Comparison of ENCODE assay signal across 7 mouse cellular contexts in the genomic region with DNA sequence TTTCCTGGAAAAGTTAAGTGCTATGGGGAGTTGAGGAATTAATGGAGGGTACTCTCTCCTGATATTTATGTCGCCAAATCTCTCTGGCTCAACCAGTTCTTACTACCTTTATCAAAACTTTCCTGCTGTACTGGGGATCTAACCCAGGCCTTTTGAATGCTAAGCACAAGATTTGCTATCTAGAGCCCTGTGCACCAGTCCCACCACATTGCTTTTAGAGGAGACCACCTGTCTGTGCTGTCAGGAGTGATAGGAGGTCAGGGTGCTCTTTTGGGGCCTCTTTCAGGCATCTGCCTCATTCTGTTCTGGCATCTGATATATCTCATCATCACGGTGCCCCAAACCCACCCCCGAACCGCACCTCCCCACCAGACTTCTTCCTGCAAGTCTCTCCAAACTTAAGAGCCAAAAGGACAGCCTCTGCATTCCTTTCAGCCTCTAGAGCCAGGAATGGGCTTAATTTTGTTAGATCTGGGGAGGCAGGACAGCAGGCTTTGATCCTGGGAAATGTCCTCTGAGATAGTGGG. TPM values are rescaled to one million over a fixed set of nuclear protein-coding genes. Genes with fewer than 3 reads are reported as not detected.
DNase-seq lines count a peak whose midpoint lies in the region; ATAC-seq and TF ChIP-seq lines count a peak whose summit lies in the region.

No protein-coding gene starts in this region.

- WGBS in kidney, embryonic 14.5 days, result 52% methylated on average over 4 of the region's 4 CpGs
- 60% methylated on average over 4 of the region's 4 CpGs for WGBS in embryonic facial prominence, embryonic 10.5 days
- WGBS in forebrain, embryonic 15.5 days, result 67% methylated on average over 4 of the region's 4 CpGs
- 35% methylated on average over 4 of the region's 4 CpGs for WGBS in liver, postnatal 0 days (ENCODE audit: insufficient replicate concordance)

- no peak for DNase-seq in kidney, adult 18-20 months
- no peak for DNase-seq in embryonic facial prominence, embryonic 10.5 days (ENCODE audit: low spot score)
- DNase-seq in liver, postnatal 0 days, result no peak
- DNase-seq in ovary, adult 18-20 months (ENCODE audit: low spot score), result no peak
- no peak for DNase-seq in left cerebral cortex, adult 11 months (ENCODE audit: low spot score)

- H3K9ac ChIP-seq in kidney, embryonic 14.5 days (ENCODE audit: low read depth, low read length), result peak overlapping the region; percentile 42; the same call in 1 of the 2 replicates
- no peak overlapping the region for H3K9ac ChIP-seq in forebrain, embryonic 15.5 days (replicated peaks)
- H3K9ac ChIP-seq in liver, postnatal 0 days (replicated peaks), result no peak overlapping the region

- ATAC-seq in kidney, embryonic 14.5 days (ENCODE audit: low FRiP score, low TSS enrichment), result no peak
- ATAC-seq in forebrain, embryonic 15.5 days (replicated peaks), result no peak
- no peak for ATAC-seq in liver, postnatal 0 days

- TF ChIP-seq EP300 in liver, postnatal 0 days (IDR thresholded peaks at IDR 0.05; ENCODE audit: low read depth), result no peak

- no peaks in the 10 kb centered on the region for H3K27me3 ChIP-seq in kidney, embryonic 14.5 days (ENCODE audit: control insufficient read depth, insufficient read depth, low read length)
- peaks cover 11% of the 10 kb centered on the region; the same call in 1 of the 2 replicates for H3K27me3 ChIP-seq in embryonic facial prominence, embryonic 10.5 days (replicated peaks; ENCODE audit: low read depth, poor library complexity, severe bottlenecking)
- H3K27me3 ChIP-seq in forebrain, embryonic 15.5 days, result no peaks in the 10 kb centered on the region
- no peaks in the 10 kb centered on the region for H3K27me3 ChIP-seq in liver, postnatal 0 days (ENCODE audit: insufficient read depth, low read length)

- H3K9me3 ChIP-seq in kidney, embryonic 14.5 days (ENCODE audit: control insufficient read depth, low read length), result no peaks in the 10 kb centered on the region
- no peaks in the 10 kb centered on the region for H3K9me3 ChIP-seq in embryonic facial prominence, embryonic 10.5 days
- H3K9me3 ChIP-seq in forebrain, embryonic 15.5 days, result no peaks in the 10 kb centered on the region
- H3K9me3 ChIP-seq in liver, postnatal 0 days (ENCODE audit: low read length), result no peaks in the 10 kb centered on the region

- H3K36me3 ChIP-seq in kidney, embryonic 14.5 days (ENCODE audit: control insufficient read depth, insufficient read depth, low read length), result no peaks in the 10 kb centered on the region
- H3K36me3 ChIP-seq in embryonic facial prominence, embryonic 10.5 days (replicated peaks), result 0 out of 2 replicates have a peak, but pooled peaks cover under 1% of the 10 kb centered on the region
- H3K36me3 ChIP-seq in forebrain, embryonic 15.5 days, result no peaks in the 10 kb centered on the region
- no peaks in the 10 kb centered on the region for H3K36me3 ChIP-seq in liver, postnatal 0 days (replicated peaks; ENCODE audit: insufficient read depth, low read length)

- peak overlapping the region; percentile 34; the same call in 1 of the 2 replicates for H3K4me3 ChIP-seq in kidney, embryonic 14.5 days (ENCODE audit: low read length)
- H3K4me3 ChIP-seq in embryonic facial prominence, embryonic 10.5 days, result peak overlapping the region; percentile 43; the same call in 1 of the 2 replicates
- no peak overlapping the region for H3K4me3 ChIP-seq in forebrain, embryonic 15.5 days
- no peak overlapping the region for H3K4me3 ChIP-seq in liver, postnatal 0 days (ENCODE audit: low read depth, low read length)

- no peak overlapping the region for H3K27ac ChIP-seq in kidney, embryonic 14.5 days (ENCODE audit: low read depth, low read length)
- no peak overlapping the region for H3K27ac ChIP-seq in embryonic facial prominence, embryonic 10.5 days (replicated peaks)
- H3K27ac ChIP-seq in forebrain, embryonic 15.5 days (replicated peaks), result peak overlapping the region; percentile 74; the same call in 1 of the 2 replicates
- no peak overlapping the region for H3K27ac ChIP-seq in liver, postnatal 0 days (ENCODE audit: low read depth)

- peak overlapping the region; percentile 52 for H3K4me2 ChIP-seq in kidney, embryonic 14.5 days (replicated peaks; ENCODE audit: low read depth, low read length)
- H3K4me2 ChIP-seq in forebrain, embryonic 15.5 days (replicated peaks), result 0 out of 2 replicates have a peak overlapping the region, but pooled peaks have one; percentile 44
- H3K4me2 ChIP-seq in liver, postnatal 0 days (ENCODE audit: low read depth, low read length), result peak overlapping the region; percentile 75

- H3K4me1 ChIP-seq in kidney, embryonic 14.5 days (ENCODE audit: control insufficient read depth, insufficient read depth, low read length), result peaks cover 40% of the 10 kb centered on the region
- peaks cover 27% of the 10 kb centered on the region for H3K4me1 ChIP-seq in embryonic facial prominence, embryonic 10.5 days
- H3K4me1 ChIP-seq in forebrain, embryonic 15.5 days, result peaks cover 18% of the 10 kb centered on the region
- H3K4me1 ChIP-seq in liver, postnatal 0 days (ENCODE audit: insufficient read depth), result peaks cover 25% of the 10 kb centered on the region

- TF ChIP-seq CTCF in liver, postnatal 0 days (IDR thresholded peaks at IDR 0.05; ENCODE audit: low read depth), result no peak

RNA-seq across cellular contexts. Expression of gene Tef, which starts 1.3 kb away (rescaled TPM):
- polyA plus RNA-seq in kidney, embryonic 14.5 days (2014; fragmentation: Nextera tagmentation; extraction: Ambion mirVana), result 16.1 and 19.2 TPM in 2 replicates
- 15.9 and 16.0 TPM in 2 replicates for polyA plus RNA-seq in embryonic facial prominence, embryonic 10.5 days (2016; fragmentation: Nextera tagmentation; extraction: Ambion mirVana)
- polyA plus RNA-seq in forebrain, embryonic 15.5 days (2015; fragmentation: Nextera tagmentation; extraction: Ambion mirVana), result 31.9 and 32.6 TPM in 2 replicates
- 14.0 and 16.3 TPM in 2 replicates for polyA plus RNA-seq in liver, postnatal 0 days (2015; fragmentation: Nextera tagmentation; extraction: Ambion mirVana)

RNA-seq across cellular contexts. Expression of gene Tob2, which starts 55.1 kb away (rescaled TPM):
- 19.4 and 24.1 TPM in 2 replicates for polyA plus RNA-seq in kidney, embryonic 14.5 days (2014; fragmentation: Nextera tagmentation; extraction: Ambion mirVana)
- 20.1 and 20.3 TPM in 2 replicates for polyA plus RNA-seq in embryonic facial prominence, embryonic 10.5 days (2016; fragmentation: Nextera tagmentation; extraction: Ambion mirVana)
- polyA plus RNA-seq in forebrain, embryonic 15.5 days (2015; fragmentation: Nextera tagmentation; extraction: Ambion mirVana), result 20.2 and 21.1 TPM in 2 replicates
- polyA plus RNA-seq in liver, postnatal 0 days (2015; fragmentation: Nextera tagmentation; extraction: Ambion mirVana), result 10.9 and 12.3 TPM in 2 replicates

RNA-seq across cellular contexts. Expression of gene Rangap1, which starts 58.2 kb away (rescaled TPM):
- polyA plus RNA-seq in kidney, embryonic 14.5 days (2014; fragmentation: Nextera tagmentation; extraction: Ambion mirVana), result 85.0 and 100.0 TPM in 2 replicates
- polyA plus RNA-seq in embryonic facial prominence, embryonic 10.5 days (2016; fragmentation: Nextera tagmentation; extraction: Ambion mirVana), result 161 and 173 TPM in 2 replicates
- 130 and 131 TPM in 2 replicates for polyA plus RNA-seq in forebrain, embryonic 15.5 days (2015; fragmentation: Nextera tagmentation; extraction: Ambion mirVana)
- 31.3 and 38.0 TPM in 2 replicates for polyA plus RNA-seq in liver, postnatal 0 days (2015; fragmentation: Nextera tagmentation; extraction: Ambion mirVana)

RNA-seq across cellular contexts. Expression of gene Zc3h7b, which starts 58.6 kb away (rescaled TPM):
- 46.3 and 60.5 TPM in 2 replicates for polyA plus RNA-seq in kidney, embryonic 14.5 days (2014; fragmentation: Nextera tagmentation; extraction: Ambion mirVana)
- 50.3 and 52.0 TPM in 2 replicates for polyA plus RNA-seq in embryonic facial prominence, embryonic 10.5 days (2016; fragmentation: Nextera tagmentation; extraction: Ambion mirVana)
- 50.2 and 50.7 TPM in 2 replicates for polyA plus RNA-seq in forebrain, embryonic 15.5 days (2015; fragmentation: Nextera tagmentation; extraction: Ambion mirVana)
- polyA plus RNA-seq in liver, postnatal 0 days (2015; fragmentation: Nextera tagmentation; extraction: Ambion mirVana), result 3.3 and 4.2 TPM in 2 replicates

Comparison
In these comparisons a context has a peak if more than half of its experiments do, and no peak if none do; other contexts are left out.
1. H3K4me3 ChIP-seq: peak in kidney, embryonic 14.5 days (single experiment) and embryonic facial prominence, embryonic 10.5 days (single experiment); none in forebrain, embryonic 15.5 days (single experiment) and liver, postnatal 0 days (single experiment).
2. Peak in every context shown above with its lines, with median percentiles within 50 percentile points of each other: H3K4me2 ChIP-seq.